Mouse (Mus musculus): Measurements from ENCODE around the gene Wwc1.

Wwc1 gene

DNA sequence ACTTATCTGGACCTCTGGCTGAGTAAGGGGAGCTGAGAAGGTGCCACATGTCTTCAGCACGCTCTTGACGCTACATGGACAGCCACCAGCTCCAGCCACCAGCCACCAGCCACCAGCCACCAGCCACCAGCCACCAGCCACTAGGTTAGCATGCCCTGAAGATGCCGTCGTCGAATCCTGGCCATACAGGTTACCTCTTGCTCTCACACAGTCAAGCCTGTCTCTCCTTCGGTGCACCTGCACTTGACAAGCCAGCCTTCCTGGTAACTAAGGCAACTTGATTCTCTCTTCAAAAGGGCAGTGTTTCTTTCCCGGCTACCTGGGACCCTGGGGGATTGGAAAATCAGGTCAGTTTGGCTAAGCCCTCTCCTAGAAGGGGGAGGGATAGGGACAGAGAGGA lies 7.2 kb downstream of the Wwc1 start:
- no peak for DNase-seq (ENCODE audit: low read depth, low spot score)

DNA sequence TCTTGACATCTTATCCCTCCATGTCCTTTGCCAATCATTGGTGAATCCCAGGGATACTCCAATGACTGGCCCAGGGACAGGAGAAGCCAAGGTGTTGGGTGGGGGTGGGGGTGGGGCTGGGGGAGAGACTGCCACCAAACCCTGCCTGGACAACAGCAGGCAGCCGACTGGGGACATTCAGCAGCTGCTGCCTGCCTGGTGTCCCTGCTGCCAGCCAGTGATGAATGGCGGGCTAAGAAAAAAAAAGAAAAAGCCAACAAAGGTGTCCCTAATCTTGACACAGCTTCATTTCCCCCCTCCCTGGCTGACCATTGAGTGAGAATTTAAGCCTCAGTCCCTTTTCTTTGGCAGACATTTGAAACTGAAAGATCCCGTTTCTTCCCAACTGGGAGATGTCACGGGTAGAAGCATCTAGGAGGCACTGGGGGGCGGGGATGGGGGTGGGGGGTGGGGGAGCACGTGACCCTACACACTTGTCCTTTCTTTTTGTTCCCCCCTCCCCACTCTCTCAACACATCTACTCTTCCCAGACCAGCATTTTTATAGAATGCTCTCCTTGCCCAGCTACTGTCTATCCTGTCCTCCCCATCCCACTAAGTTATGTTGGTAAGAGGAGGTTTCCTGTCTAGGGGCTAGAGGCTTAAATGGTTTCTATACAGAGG lies 7.9 kb downstream of the Wwc1 start:
- no peak for DNase-seq (ENCODE audit: low read depth, low spot score)

DNA sequence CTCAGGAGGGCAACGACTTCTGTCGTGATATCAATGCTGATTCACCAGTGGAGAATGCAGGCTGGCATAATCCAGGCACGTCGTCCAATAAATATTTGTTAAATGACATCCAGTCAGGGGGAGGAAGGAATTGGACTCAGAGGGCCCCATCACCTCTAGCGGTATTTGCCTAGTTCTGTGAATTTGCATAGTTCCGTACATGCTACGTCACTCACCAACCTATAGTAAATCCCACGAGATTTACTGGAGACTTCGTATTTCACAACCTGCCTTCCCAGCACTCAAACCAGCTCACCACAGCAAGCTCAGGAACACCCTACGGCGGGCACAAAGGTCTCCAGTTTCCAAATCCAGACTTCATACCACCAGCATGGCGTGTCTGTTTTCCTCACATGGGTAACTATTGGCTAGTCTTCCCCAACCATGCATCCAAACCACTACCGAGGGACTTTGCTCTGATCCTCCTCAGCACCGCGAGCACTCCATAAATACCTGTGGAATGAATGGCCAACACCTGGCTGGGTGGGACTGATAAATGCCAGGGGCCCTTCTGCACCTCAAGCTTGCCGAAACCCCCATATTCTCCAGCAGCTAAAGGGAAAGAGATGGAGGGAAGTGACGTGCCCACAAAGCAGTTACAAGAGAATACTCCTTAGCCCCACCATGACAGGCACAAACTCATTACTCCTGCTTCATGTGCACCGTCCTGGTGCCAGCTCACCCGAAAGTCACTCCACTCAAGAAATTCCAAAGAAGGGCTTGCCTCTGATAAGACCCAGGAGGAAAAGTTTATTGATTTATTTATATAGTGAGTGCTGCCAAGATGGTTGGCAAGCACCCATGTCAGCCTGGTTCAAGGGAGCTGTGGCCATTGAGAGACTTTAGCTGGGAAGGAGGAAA lies 9.3 kb downstream of the Wwc1 start:
- no peak for DNase-seq (ENCODE audit: low read depth, low spot score)

DNA sequence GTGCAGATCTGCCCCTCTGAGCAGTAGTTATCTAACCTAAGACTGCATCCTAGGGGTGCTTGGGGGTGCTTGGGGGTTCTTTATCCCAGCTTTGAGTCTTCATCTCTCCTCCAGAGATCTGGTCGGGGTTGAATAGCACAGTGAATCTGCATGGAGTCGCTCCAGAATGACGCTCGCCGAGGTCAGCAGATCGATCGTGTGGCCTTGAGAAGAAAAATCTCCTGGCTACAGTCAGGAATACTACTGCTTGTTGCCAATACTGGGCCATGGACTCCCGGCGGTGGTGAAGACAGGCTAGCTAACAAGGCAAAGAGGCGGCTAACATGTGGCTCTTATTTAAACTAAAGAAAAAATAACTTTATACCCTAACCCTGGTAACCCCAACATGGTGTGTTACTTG lies 12.0 kb downstream of the Wwc1 start:
- DNase-seq (ENCODE audit: low read depth, low spot score): no peak

DNA sequence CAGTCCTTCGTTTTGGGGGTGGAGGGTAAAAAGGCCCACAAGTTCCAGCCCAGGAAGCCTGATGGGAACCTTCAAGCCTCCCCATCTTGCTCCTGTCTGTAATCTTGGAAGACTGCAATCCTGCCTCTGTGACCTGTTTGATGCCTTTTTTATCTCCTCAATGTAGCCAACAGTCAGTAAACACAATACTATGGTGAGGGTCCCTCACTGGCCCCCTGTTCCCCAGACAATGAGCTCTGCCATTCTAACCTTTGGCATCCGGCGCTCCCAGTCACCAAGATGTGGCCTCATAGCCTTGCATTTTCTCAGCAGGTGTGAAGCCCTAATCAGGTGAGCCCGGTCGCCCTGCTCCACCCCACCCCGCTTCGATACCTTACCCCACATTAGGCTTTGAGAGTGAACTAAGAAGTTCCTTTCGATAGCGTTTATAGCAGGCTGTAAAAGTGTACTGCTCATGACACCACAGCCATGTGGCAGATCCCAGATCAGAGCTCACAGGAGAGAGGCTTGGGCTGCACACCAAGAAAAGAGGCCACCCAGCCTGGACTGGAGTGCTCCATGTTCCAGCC lies 16.3 kb downstream of the Wwc1 start:
- no peak for DNase-seq (ENCODE audit: low read depth, low spot score)

DNA sequence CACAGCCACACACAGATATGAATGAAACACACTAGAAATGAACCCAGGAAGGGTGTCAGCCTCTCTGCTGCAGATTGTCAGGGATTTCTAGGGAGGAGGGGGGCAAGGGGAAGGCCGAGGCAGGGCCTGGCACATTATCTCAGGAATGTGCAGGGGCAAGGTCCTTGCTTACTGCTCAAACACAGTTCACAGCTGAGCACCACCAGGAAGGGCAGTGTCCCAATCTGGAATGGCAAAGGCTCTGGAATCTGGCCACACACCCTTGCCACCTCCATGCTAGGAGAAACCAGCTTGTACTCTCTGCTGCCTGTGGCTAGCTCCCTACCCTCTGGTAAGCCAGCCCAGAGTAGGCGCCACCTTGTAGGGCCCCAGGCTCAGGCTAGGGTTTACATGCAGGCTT lies 16.8 kb downstream of the Wwc1 start:
- no peak for DNase-seq (ENCODE audit: low read depth, low spot score)

DNA sequence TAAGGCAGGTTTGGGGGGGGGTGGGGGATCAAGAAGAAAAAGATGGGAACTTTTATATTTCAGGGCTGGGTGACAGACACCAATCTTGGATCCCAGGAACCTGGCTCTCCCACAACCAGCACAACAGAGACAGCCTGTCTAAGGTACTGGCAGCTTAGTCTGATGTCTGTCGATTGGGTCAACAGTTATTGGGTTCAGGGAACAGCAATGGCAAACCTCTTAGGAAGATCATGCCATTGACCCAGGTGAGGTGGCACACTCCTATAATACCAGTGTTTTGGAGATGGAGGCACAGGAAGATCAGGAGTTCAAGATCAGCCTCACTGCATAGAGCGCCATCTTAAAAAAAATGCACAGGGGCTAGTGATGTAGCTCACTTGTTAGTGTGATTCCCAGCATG lies 17.9 kb downstream of the Wwc1 start:
- no peak for DNase-seq (ENCODE audit: low read depth, low spot score)

DNA sequence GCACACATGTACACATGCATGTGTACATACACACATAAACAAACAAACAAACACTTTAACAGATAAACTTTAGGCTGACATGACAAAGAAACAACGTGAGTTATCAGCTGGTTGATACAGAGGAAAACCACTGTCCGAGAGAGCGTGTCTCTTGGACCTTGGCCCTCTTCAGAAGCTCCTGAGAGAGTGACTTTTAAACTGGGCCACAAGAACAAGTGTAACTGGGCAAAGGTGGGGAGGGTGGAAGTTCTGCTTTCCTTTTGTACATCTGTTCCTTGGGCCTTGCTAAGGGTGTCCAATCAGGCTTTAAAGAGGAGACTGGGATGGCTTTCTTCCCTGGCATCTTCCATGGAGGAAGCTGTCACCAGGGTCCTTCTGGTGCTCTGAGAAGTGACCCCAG lies 21.1 kb downstream of the Wwc1 start:
- no peak for DNase-seq (ENCODE audit: low read depth, low spot score)

DNA sequence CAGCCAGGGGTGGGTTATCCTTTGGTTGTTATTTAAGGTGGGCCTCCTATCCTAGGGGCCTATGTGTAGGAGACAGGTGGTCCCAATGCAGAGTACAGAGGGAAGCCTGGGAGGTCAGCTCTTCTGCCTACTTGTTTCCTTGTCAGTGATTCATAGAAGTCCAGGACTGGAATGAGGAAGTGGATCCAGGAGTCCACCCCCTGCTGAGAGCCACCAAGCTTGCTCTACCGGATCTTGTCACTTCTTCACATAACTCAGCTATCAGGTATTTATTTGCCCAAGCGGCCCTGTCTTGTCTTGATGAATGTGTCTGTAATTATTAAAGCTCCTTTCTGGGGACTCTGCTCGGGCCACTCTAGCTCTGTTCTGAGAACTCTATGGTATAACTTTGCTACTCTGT lies 24.8 kb downstream of the Wwc1 start:
- DNase-seq (ENCODE audit: low read depth, low spot score): no peak

DNA sequence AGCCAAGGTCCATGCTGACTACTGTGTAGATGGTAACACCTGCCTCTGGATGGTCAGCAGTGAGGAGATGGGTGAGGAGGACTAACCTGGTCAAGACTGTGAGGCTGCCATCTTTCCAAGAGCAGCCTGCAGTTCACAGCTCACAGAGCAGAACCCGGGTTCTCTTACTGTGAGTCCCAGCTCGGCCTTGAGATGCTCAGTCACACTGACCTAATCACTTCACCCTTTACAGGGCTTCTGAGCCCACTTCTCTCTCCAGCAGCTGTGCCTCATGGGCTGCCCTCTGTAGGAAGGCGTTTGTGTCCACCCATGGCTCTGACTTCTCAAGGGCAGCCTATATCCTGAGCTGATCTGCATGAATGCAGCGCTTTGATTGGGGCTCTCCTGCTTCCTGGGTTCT lies 27.1 kb downstream of the Wwc1 start:
- no peak for DNase-seq (ENCODE audit: low read depth, low spot score)

DNA sequence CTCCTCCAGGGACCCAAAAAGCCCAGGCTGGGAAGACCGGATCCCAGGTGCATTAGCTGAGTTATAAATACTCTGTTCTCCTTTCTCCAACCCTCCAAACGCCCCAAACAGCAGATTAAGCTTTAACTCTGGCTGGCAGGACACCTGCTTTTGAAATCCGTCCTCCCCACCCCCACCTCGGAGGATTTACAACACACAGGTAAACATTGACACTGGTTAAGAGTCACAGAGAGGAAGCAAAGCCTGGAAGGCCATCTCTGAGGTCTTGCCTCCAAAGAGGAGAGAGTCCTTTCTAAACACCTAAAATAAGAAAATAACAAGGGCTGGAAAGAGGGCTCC lies 28.6 kb downstream of the Wwc1 start:
- DNase-seq (ENCODE audit: low read depth, low spot score): no peak

DNA sequence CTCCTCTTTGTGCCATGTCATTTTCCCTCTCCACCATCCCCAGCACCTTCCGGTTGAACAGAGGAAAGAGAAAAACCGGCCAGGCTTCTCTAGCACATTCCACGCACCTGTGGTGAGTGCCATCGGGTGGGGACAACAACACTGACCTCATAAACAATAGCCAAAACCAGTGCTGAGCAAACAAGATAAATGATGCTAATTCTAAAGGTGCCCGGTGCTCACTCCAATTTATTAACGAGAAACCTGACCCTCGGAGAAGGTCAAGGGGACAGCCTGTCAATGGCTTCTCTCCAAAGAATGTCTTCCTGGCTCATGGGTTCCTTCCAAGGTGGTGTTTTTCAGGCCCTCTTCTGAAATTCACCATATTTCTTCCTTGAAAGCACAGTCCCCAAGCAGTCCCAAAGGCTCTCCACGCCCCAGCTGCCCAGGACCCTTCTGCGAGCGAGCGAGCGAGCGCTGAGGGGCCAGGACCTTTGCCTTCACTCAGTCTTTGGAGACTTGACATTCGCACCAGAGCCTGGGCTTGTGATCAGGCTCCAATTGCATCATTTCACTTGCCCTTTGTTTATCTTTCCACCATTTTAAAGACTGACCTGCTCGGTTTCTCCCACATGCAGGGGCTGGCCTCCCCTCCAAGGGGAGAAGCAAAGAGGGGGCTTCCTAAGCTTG lies 29.1 kb downstream of the Wwc1 start:
- no peak for DNase-seq (ENCODE audit: low read depth, low spot score)

DNA sequence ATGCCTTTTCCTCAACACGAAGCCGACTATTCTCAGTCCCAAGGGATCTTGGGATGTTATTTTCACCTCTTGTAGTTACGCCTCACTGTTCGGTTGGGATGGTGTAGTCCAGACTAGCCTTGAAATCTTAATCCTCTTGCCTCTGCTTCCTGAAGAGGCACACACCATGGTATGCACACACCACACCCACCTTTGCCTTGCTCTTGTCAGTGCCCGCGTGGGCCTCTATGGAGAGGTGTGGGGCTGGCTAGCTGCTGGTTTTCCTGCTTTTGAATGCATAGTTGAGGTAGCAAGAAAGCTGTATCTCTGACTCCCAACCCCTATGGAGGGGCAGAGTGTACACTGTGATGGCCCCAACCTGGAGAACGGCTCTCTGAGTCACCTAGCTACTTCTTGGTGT lies 29.9 kb downstream of the Wwc1 start:
- no peak for DNase-seq (ENCODE audit: low read depth, low spot score)

DNA sequence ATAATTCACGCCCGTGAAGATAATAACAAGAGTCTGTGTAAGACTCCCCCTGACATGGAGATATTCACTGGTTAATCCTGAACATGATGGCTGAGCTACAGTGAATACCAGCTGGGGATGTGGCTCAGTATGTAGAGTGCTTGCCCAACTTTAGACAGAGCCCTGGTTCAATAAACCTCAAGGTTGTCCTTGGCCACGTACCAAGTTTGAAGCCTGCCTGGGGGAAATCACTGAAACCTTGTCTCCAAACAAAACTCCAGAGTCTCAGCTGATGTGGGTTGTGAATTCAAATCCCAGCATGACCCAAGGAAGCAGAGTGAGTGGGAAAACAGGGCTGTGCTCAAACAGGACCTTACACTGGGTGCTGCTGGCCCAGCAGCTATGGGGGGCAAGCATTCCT lies 30.3 kb downstream of the Wwc1 start:
- no peak for DNase-seq (ENCODE audit: low read depth, low spot score)

DNA sequence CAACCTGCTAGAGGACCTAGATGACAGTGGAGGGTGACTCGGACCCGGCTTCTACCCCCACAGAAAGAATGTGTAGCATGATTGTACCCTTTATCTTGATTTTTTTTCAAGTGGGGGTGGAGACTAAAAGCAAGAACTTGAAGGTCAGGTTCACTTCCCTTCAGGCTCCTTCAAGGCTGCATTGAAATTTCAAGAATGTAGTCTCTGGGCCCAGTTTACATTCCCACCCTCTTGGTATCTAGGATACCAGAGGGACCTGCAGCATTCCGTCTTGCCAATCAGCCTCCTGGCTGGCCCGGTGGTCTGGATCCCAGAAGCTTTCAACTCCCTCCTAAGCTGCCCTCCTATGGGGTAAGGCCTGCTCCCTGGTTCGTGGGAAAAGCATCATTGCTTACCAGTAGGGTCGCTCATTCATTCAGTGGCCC lies 31.9 kb downstream of the Wwc1 start:
- no peak for DNase-seq (ENCODE audit: low read depth, low spot score)

DNA sequence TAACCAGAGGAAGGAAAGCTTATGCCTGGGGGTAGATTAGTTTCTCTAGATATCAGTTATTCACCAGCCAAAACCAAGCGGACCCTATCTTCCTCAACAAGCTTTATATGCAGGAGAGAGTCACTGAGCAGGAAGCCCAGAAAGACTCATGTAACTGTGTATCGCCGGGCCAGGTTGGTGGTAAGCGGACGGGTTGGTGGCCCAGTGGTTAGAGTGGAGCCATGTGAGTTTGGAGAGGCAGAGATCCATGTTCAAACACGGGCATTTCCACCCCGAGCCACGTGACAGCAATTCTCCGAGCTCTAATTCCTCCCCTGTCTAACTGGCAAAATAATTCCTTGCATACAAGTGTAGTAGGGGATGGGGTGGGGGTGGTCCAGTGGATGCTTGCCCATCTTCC lies 32.4 kb downstream of the Wwc1 start:
- DNase-seq (ENCODE audit: low read depth, low spot score): no peak

DNA sequence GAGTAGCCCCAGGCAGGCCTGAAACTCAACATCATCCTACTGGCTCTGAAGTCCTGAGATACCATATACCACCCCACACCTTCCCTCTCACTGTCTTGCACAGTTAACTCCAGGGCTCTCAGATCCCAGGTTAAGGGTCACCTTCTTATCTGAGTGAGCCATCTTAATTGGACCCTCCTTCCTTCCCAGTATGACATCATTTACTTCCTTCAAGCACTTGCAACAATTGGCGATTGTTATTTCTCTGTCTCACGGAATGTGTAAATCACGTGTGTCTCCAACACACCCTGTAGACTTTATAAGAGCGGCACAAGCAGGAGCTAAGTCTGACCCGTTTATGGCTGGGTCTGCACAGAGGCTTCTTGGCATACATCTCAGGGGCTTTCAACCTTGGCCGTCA lies 35.1 kb downstream of the Wwc1 start:
- no peak for DNase-seq (ENCODE audit: low read depth, low spot score)

DNA sequence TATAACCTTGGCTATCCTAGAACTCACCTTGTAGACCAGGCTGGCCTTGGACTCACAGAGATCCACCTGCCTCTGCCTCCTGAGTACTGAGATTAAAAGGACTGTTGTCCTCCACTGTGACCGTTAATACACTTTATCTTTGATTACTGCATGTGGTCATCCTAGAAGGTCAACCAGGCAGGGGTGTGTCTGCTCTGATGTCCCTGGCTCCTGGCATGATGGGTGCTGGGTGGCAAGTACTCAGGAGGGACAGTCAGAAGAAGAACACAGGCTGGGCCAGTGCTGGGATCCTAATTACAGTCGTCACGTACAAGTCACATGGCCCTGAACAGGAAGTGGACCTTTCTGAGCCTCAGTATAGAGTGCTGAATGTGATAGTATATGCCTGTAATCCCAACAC lies 38.7 kb downstream of the Wwc1 start:
- no peak for DNase-seq (ENCODE audit: low read depth, low spot score)

DNA sequence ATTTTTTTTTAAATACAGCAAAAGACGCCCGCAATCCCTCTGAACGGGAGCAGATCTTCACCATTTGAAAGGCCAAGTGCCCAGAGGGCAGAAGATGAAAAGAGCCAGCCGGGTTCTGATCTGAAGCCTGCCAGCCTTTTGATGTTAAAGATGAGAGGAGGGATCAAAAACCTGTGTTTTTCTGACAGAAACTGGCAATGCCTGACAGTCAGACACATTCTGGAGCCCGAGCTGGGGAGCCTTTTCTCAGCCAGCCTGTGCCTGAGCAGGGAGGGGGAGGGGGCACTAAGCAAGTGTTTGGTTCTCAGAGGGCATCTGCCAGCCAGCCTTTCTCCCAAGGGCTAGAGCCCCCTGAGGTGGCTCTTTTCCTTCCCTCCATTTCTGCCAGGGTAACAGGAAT lies 39.3 kb downstream of the Wwc1 start:
- no peak for DNase-seq (ENCODE audit: low read depth, low spot score)

DNA sequence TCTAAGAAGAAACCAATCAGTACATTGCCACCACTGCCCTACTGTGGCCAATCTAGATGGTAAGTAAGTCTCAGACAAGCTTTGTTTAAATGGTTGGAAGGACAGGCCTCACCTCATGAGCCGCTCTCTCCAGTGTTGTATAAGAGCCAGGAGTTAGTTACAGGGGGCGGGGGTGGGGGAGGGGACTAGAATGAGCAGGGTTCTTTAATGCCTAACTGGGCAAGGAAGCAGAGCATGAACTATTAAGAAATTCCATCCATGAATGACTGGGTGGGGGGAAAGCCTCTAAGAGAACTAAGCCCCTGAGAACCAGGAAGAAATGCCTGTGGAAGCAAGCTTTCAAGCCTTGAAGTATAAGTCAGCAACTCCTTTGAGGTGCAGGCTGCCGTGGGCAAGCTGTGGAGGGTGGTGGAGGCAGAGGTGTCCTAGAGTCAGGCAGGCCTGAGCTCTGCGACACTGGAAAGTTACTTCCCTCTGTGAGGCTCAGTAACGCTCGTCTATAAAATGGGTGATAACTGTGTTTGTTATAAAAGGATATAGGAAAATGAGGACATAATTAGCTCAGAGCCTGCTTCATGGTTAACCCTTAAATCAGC lies 41.4 kb downstream of the Wwc1 start:
- no peak for DNase-seq (ENCODE audit: low read depth, low spot score)

DNA sequence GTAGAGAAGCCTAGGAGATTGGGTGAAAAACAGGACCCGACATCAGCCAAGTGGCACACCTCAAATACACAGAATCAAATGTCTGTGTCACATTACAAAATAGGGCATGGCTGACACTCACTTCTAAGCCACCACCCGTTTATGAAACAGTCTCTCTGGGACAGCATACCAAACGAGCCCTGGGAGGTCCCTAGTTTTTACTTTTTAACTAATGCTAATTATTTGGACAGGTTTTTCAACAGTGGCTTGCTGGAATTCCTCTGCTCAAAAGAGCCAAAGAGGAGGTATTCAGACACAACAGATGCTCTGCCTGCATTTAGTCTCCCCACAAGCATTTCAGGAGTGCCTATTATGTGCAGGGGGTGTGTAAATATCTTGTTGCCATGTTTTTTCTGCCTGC lies 44.7 kb downstream of the Wwc1 start:
- no peak for DNase-seq (ENCODE audit: low read depth, low spot score)

DNA sequence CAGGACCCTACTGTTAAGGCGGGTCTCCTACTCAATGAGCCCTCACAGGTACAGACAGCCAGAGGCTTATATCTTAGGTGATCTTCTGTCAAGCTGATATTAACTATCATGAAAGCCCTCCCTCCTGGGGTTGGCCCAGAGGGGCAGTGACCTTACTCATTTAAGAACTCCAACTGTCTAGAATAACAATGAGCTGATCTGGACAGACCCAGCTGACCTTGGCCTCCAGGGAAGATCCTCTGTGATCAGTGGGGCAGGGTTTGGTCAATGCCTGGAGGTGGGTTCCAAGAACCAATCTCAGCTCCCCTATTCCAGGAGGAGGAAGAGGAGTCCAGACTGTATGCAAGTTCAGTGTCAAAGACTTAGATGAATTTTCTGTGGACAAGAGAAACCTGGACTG lies 45.2 kb downstream of the Wwc1 start:
- no peak for DNase-seq (ENCODE audit: low read depth, low spot score)

Measured in c-Kit-negative CD71-positive TER-119-positive erythroid progenitor cells, embryonic 14.5 days (primary cell).